Mouse (Mus musculus) hindbrain, embryonic 14.5 days (tissue): ENCODE measurements around the gene Tprg. TPM values are rescaled to one million over a fixed set of nuclear protein-coding genes. Genes with fewer than 3 reads are reported as not detected.

Experiments
- ATAC-seq: fragments of 200-750 bp; cut with Nextera tagmentation; 2 replicates; pipeline ENCODE4 v1.8.0; 2017; ENCODE audit warnings: moderate number of reproducible peaks, mild to moderate bottlenecking, moderate TSS enrichment, moderate library complexity; ENCODE audit not compliant: low FRiP score
- DNase-seq: peaks from one replicate; pipeline ENCODE4 v3.0.0-alpha.2; 2015; ENCODE audit warnings: low spot score
- H3K27ac ChIP-seq: fragments of 300-500 bp; sonication (generic); 2 replicates; pipeline ENCODE4 v1.5.1; 2014; ENCODE audit warnings: mild to moderate bottlenecking, moderate library complexity
- H3K27me3 ChIP-seq: fragments of 300-500 bp; sonication (generic); 2 replicates; pipeline ENCODE4 v1.6.1; 2014; ENCODE audit warnings: mild to moderate bottlenecking, low read length, mixed read lengths; ENCODE audit not compliant: control insufficient read depth, insufficient read depth
- H3K36me3 ChIP-seq: fragments of 300-500 bp; sonication (generic); replicated peaks from 2 replicates; pipeline ENCODE4 v1.6.1; 2014; ENCODE audit not compliant: control insufficient read depth, insufficient read depth
- H3K4me1 ChIP-seq: fragments of 300-500 bp; sonication (generic); replicated peaks from 2 replicates; pipeline ENCODE4 v1.6.1; 2014; ENCODE audit warnings: antibody characterized with exemption, low read length, mixed read lengths; ENCODE audit not compliant: control insufficient read depth, insufficient read depth
- H3K4me2 ChIP-seq: fragments of 300-500 bp; sonication (generic); replicated peaks from 2 replicates; pipeline ENCODE4 v1.6.1; 2014; ENCODE audit warnings: mild to moderate bottlenecking, moderate library complexity
- H3K4me3 ChIP-seq: fragments of 300-500 bp; sonication (generic); replicated peaks from 2 replicates; pipeline ENCODE4 v1.5.1; 2014; ENCODE audit warnings: mild to moderate bottlenecking, low read length
- H3K9ac ChIP-seq: fragments of 300-500 bp; sonication (generic); 2 replicates; pipeline ENCODE4 v1.6.1; 2014
- H3K9me3 ChIP-seq: fragments of 300-500 bp; sonication (generic); 2 replicates; pipeline ENCODE4 v1.6.1; 2016; ENCODE audit warnings: low read length; ENCODE audit not compliant: control insufficient read depth
- WGBS: fragments of 180-500 bp; shearing (Covaris S2); extraction: QIAGEN DNeasy Blood & Tissue Kit; methylation state at CpG from one replicate; pipeline ENCODE4 v1.1.7; 2014; 5-methylcytosine and 5-hydroxymethylcytosine counted together
- polyA plus RNA-seq: library from polyadenylated mRNA; unstranded; fragments of >200 nt; fragmentation: Nextera tagmentation; extraction: Ambion mirVana; gene quantifications from 2 replicates; pipeline ENCODE4 v1.2.1, GENCODE M21; 2014

Tprg gene
- polyA plus RNA-seq, 1 experiment from 2014 or later, result not detected

DNA sequence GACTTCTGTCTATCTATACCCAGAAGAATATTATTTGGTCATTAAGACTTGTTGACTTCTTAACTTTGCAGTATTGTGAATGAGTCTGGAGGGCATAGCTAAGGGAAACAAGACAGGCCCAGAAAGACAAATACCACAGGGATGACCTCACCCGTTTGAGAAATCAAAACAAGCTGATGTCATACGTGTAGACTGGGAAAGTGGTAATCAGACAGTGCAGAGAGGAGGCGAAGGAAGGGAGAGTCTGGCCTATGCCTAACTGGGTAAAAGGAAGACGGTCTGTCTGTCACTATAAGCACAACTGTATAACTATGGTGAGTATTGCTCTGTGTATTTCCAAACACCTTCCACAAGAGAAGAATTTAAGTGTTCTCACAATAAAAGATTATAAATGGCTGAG is 23.7 kb upstream of the Tprg start:
- Histone ChIP-seq H3K27ac (no peak overlapping the region), H3K9ac (no peak overlapping the region), H3K4me1 (no peaks in the 10 kb centered on the region), H3K4me3 (no peak overlapping the region), H3K36me3 (no peaks in the 10 kb centered on the region), H3K4me2 (no peak overlapping the region), H3K9me3 (no peaks in the 10 kb centered on the region), H3K27me3 (no peaks in the 10 kb centered on the region)
- DNase-seq (no peak), ATAC-seq (no peak)
- WGBS, result 80% methylated on average over 4 of the region's 4 CpGs

DNA sequence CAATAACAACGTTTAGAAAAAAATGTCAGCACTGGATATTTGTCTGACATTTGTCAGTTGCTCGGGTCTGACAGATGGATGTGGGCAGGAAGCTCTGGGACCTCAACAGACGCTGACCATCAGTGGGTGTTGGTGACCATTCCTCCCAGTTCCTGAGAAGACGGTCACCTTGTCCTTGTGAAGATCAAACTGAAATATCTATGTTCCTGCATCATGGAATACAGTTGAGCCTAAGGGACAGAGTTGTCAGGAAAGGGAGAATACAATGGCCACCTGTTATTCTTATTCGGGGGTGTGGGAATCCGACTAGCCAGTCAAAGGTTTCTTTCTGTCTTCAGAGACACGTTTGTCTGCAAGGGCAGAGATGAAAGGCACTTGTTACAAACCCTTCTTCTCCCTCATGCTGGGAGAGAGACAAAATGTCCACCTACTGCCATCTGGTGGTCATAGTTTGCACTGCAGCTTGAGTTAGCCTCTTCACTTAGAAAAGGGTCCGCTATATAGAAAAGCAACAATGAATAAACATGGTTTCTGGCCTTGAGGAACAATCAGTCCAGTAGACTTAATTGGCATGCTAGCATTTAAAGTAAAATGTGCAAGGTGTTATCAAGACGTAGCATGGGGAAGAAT is 23.0 kb upstream of the Tprg start:
- H3K27ac ChIP-seq, result no peak overlapping the region

DNA sequence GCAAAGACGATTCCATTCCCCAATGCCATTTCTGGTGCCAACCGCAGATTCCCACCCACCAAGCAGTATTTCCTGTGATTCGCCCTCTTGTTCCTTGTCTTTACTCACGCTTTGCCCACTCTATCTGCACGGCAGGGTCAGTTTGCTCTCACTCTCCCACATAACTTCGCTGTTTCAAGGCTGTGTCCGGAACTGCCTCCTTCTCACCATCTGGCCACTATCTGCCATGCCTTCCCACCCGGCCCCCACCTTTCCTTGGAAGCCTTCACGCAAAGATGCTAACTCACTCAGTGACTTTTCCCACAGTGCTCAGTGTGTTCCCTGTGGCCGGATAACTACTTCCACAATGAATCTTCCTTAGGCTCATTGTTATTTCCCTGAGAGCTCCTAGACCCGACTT is 21.4 kb upstream of the Tprg start:
- H3K36me3 ChIP-seq, result no peaks in the 10 kb centered on the region
- DNase-seq (no peak), ATAC-seq (no peak)
- WGBS, result 85% methylated on average over 11 of the region's 11 CpGs
- H3K27ac ChIP-seq, result no peak overlapping the region
- no peaks in the 10 kb centered on the region for H3K9me3 ChIP-seq
- H3K4me3 ChIP-seq, result no peak overlapping the region
- H3K4me2 ChIP-seq, result no peak overlapping the region
- H3K4me1 ChIP-seq, result no peaks in the 10 kb centered on the region
- no peaks in the 10 kb centered on the region for H3K27me3 ChIP-seq
- no peak overlapping the region for H3K9ac ChIP-seq

More for the DNA sequence above, 23.0 kb upstream of the Tprg start:
- ATAC-seq, result peak; percentile 52
- peak; percentile 97 for DNase-seq
- no peaks in the 10 kb centered on the region for H3K4me1 ChIP-seq
- H3K9ac ChIP-seq, result no peak overlapping the region
- no peaks in the 10 kb centered on the region for H3K36me3 ChIP-seq
- WGBS, result 42% methylated on average over 9 of the region's 9 CpGs
- no peaks in the 10 kb centered on the region for H3K27me3 ChIP-seq
- no peaks in the 10 kb centered on the region for H3K9me3 ChIP-seq
- no peak overlapping the region for H3K4me3 ChIP-seq
- H3K4me2 ChIP-seq, result no peak overlapping the region

DNA sequence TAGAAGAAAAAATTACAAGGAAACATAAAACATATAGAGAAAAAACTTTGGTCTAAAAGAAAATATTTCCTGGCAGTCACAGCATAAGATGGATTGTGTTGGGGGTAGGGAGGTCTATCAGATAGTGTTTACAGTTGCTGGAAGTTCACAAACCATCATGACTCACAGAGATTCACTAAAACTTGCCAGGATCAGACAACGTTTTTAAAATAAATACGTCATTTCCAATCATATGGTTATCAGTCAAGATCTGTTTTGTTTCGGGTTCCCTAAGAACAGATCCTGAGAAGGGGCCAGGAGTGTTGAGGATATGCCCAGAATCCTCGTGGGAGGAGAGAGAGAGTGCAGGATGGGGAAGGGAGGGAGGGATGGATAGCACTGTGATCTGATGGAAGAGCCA is 18.3 kb upstream of the Tprg start:
- WGBS, result 87% methylated on average over 4 of the region's 4 CpGs
- Histone ChIP-seq H3K4me3 (no peak overlapping the region), H3K27ac (no peak overlapping the region), H3K4me1 (no peaks in the 10 kb centered on the region), H3K27me3 (no peaks in the 10 kb centered on the region), H3K4me2 (no peak overlapping the region), H3K9ac (no peak overlapping the region), H3K36me3 (no peaks in the 10 kb centered on the region), H3K9me3 (no peaks in the 10 kb centered on the region)
- ATAC-seq, result no peak
- DNase-seq, result no peak

DNA sequence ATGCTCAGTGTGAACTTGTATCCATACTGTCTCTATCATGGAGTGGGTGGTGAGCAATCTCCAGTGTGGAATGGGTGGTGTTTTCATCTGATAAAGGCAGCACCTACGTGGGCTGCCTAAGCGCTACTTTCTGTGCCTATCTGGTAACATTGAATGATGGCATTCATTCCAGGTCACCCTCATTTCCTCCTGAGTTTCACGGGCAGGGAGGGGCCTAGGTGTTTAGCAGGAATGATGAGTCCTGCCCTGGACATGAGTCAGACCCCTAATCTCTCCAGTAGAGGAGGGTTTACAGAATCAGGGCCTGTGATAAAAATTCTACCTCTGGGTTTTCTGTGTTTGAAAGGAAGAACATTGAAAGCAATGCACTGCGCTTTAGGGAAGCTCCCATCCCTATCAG is 4.1 kb upstream of the Tprg start:
- ATAC-seq, result no peak
- H3K4me1 ChIP-seq, result no peaks in the 10 kb centered on the region
- H3K27me3 ChIP-seq, result no peaks in the 10 kb centered on the region
- no peak overlapping the region for H3K9ac ChIP-seq
- WGBS, result 89% methylated on average over 4 of the region's 4 CpGs
- DNase-seq, result no peak
- no peak overlapping the region for H3K4me3 ChIP-seq
- H3K4me2 ChIP-seq, result no peak overlapping the region
- no peak overlapping the region for H3K27ac ChIP-seq
- no peaks in the 10 kb centered on the region for H3K36me3 ChIP-seq
- H3K9me3 ChIP-seq, result no peaks in the 10 kb centered on the region

DNA sequence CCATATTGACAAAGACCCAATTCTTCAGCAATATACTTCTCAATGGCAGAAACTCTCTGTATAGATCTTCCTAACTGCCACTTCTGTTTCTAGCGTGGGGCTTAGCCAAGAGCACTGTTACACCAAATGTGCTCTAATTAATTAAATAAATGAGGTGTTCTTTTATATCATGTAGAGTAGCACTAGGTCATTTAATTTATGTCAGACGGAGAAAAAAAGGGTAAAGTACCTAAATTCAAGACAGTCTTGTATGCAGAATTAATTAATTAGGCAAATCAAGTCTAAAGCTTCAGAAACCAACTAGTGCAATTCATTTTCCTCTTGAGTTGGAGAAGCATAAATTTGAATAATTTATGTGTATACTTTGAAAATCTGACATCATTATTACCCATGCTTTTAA is 7.1 kb downstream of the Tprg start:
- Histone ChIP-seq H3K4me3 (no peak overlapping the region), H3K27me3 (no peaks in the 10 kb centered on the region), H3K9me3 (no peaks in the 10 kb centered on the region), H3K4me2 (no peak overlapping the region), H3K36me3 (no peaks in the 10 kb centered on the region), H3K27ac (no peak overlapping the region), H3K9ac (no peak overlapping the region), H3K4me1 (no peaks in the 10 kb centered on the region)
- DNase-seq (no peak), ATAC-seq (no peak)
- 71% methylated on average over 2 of the region's 2 CpGs for WGBS

DNA sequence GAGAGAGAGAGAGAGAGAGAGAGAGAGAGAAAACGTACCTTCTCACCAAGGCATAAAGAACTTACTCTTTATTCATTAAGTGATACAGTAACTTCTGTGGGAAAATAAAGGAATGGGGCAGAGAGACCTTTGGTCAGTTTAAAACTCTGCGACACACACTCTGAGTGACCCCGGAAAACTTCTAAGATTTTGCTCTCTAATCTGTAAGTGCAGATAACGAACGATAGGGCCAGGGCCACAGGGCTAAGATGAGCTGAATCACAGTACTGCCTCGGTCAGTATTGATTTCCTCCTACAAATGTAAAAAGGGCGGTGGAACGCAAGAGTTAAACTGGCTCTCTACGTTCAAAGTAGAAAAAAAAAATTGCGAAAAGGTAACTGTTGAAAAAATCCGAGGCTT is 8.9 kb downstream of the Tprg start:
- no peaks in the 10 kb centered on the region for H3K9me3 ChIP-seq
- no peaks in the 10 kb centered on the region for H3K36me3 ChIP-seq
- 91% methylated on average over 11 of the region's 11 CpGs for WGBS
- H3K4me2 ChIP-seq, result no peak overlapping the region
- no peak overlapping the region for H3K27ac ChIP-seq
- ATAC-seq (no peak), DNase-seq (no peak)
- no peaks in the 10 kb centered on the region for H3K27me3 ChIP-seq
- H3K4me3 ChIP-seq, result no peak overlapping the region
- no peak overlapping the region for H3K9ac ChIP-seq
- H3K4me1 ChIP-seq, result no peaks in the 10 kb centered on the region

DNA sequence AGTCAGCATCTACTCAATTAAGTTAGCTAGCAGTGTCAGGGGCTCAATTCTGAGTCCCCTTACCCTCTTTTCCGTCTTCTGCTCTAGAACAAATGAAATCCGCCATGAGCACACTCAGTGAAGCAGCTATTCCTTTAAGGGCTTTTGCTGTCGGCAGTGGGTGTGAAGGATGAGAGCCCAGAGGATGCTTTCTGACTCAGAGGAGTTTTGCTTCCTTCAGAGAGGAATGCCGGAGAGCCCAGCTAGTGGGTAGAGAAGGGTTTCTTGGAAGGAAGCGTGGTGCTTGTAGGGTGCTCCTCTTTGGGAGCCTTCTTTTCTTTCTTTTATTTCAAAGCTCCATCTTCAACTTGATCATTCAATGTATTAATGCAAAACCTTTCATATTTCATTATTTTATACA is 10.1 kb downstream of the Tprg start:
- Histone ChIP-seq H3K4me3 (no peak overlapping the region), H3K4me2 (no peak overlapping the region), H3K4me1 (no peaks in the 10 kb centered on the region), H3K27ac (no peak overlapping the region), H3K9me3 (no peaks in the 10 kb centered on the region), H3K36me3 (no peaks in the 10 kb centered on the region), H3K9ac (no peak overlapping the region), H3K27me3 (no peaks in the 10 kb centered on the region)
- 89% methylated on average over 5 of the region's 5 CpGs for WGBS
- ATAC-seq (no peak), DNase-seq (no peak)

DNA sequence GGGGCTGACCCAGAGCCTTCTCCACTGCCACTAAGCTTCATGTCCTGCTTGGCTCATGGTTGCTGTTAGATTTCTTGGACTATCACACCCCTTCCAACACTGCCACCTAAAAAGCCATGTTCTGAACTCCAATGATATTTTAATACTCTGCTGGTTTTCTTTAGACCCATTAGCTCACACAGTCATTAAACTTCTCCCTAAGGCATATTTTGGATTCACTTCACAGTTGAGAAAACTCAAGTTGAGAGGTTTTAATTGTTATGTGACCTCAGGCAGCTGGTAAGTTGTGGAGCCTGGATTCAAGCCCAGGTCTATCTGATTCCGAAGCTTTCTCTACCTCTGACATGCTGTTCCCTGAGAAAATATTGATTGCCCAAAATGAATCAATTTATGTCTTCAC is 11.6 kb downstream of the Tprg start:
- no peak overlapping the region for H3K9ac ChIP-seq
- DNase-seq (no peak), ATAC-seq (no peak)
- H3K27ac ChIP-seq, result no peak overlapping the region
- H3K36me3 ChIP-seq, result no peaks in the 10 kb centered on the region
- H3K4me3 ChIP-seq, result no peak overlapping the region
- no peaks in the 10 kb centered on the region for H3K9me3 ChIP-seq
- WGBS, result 72% methylated on average over 1 of the region's 1 CpGs
- H3K4me1 ChIP-seq, result no peaks in the 10 kb centered on the region
- H3K27me3 ChIP-seq, result no peaks in the 10 kb centered on the region
- H3K4me2 ChIP-seq, result no peak overlapping the region

DNA sequence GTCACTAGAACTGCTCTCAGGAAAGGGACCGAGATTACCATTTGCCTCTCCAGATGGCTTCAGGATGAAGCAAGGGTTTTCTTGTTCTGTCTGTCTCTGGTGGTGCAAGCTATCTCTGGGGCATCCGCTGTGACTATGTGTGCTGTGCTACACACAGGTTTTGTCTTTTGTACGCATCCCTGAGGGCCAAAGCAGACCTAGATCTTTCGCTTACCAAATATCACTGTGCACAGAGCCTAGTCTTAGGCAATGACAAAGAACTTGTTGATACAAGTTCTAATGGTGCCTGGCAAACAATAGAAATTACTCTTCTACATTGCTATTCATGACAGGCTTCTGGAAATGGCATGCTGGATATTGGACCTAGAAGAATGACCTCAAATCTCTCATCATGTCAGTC is 16.0 kb downstream of the Tprg start:
- Histone ChIP-seq H3K36me3 (no peaks in the 10 kb centered on the region), H3K4me3 (no peak overlapping the region), H3K27me3 (no peaks in the 10 kb centered on the region), H3K27ac (no peak overlapping the region), H3K9ac (no peak overlapping the region), H3K4me2 (no peak overlapping the region), H3K9me3 (no peaks in the 10 kb centered on the region), H3K4me1 (no peaks in the 10 kb centered on the region)
- WGBS, result 91% methylated on average over 4 of the region's 4 CpGs
- no peak for ATAC-seq
- DNase-seq, result no peak
